Mouse (Mus musculus) brown adipose tissue, adult 24 weeks (tissue): Measurements from ENCODE around the gene Ap1ar. TPM values are rescaled to one million over a fixed set of nuclear protein-coding genes. Genes with fewer than 3 reads are reported as not detected.

Source experiments
- H3K27ac ChIP-seq: fragments of 200-500 bp; replicated peaks from 2 replicates; pipeline ENCODE4 v1.5.1; 2012; ENCODE audit warnings: low read depth, mild to moderate bottlenecking, low read length
- H3K4me1 ChIP-seq: fragments of 200-500 bp; 2 replicates; pipeline ENCODE4 v1.6.1; 2012; ENCODE audit warnings: low read length, mixed read lengths; ENCODE audit not compliant: control insufficient read depth, insufficient read depth, insufficient read length
- H3K4me3 ChIP-seq: fragments of 200-500 bp; 2 replicates; pipeline ENCODE4 v1.5.1; 2012; ENCODE audit warnings: low read depth, mild to moderate bottlenecking, low read length, moderate library complexity; ENCODE audit not compliant: insufficient read depth
- polyA plus RNA-seq: library from polyadenylated mRNA; stranded (reverse); fragments of >200 nt; gene quantifications from 2 replicates; pipeline ENCODE4 v1.2.4, GENCODE M21; 2012; ENCODE audit not compliant: missing spikeins, insufficient read depth, insufficient read length

The Ap1ar gene
- 13.1 and 25.0 TPM in 2 replicates for polyA plus RNA-seq

DNA sequence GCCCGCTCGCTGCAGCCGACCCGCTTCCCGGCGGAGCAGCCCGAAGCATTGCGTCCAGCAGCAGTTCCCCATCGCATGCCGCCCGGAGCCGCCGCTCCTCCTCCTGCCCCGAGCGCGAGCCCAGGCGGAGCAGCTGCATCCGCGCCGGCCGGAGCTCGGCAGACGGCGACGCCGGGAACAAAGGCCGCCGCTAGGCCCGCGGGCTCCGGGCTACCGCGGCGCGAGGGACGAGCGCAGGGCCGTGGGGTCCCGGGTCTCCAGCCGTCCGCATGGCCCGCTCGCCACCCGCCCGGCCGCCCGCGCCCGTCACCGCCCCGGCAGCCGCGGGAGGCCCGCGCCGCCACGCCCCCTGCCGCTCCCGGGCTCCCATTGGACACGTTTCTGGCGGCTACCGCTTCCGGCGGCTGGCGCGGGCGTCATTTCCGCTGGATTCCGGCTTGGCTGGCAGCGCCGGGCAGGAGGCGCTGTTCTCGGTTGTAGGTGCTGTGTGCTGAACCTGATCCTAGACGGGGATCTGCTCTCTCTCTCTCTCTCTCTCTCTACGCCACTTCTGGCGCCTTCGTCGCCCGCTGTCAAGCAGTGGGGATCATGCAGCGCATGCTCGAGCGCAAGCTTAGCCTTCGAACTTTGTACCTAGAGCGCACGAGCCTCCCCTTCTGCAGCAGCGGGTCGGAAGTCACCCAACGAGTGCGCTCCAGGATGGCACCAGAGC lies at the start of gene Ap1ar:
Ap1ar (minus strand) TSS at position 370 of the 712 bp plus-strand sequence.
- peak within 1 kb of the TSS; percentile 77 for H3K4me3 ChIP-seq
- H3K27ac ChIP-seq = peak within 1 kb of the TSS; percentile 61
- 0 out of 2 replicates have a peak, but pooled peaks cover 3% of the 10 kb centered on the region for H3K4me1 ChIP-seq

DNA sequence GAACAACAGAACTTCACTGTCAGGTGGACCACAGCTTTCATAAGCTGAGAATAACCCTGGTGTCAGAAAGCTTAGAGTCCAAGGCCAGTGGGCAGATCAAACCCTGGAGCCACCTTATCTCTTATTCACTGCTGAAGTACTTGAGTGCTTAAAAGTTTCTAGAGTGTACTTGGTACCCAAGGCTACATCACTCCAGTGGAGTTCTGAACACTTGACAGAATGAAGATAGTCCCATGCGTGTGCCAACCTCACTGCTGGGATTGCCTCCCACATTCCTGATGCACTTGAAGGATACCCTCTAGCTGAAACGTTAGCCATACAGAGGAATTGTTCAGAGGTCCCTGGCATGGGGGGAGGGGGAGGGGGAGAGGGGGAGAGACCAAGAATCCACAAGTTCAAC lies 44.4 kb upstream of the Ap1ar start:
- H3K27ac ChIP-seq = no peak overlapping the region
- no peak overlapping the region for H3K4me3 ChIP-seq
- H3K4me1 ChIP-seq = peaks cover 3% of the 10 kb centered on the region; the same call in 1 of the 2 replicates

DNA sequence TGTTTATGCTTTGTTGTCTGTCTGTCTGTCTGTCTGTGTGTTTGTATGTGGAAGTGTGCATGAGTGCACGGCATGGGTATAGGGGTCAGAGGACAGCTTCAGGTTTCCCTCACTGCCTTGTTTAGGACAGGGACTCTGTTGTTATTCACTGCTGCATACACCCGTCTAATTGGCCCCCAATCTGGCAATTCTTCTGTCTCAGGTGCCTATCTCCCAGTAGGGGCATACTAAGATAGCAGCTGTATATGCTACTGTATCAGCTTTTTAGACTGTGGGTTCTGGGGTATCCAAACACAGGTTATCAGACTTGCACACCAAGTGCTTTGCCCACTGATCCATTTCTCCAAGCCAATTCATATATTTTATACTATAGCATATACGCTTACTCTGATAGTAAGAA lies 42.6 kb upstream of the Ap1ar start:
- no peak overlapping the region for H3K4me3 ChIP-seq
- H3K4me1 ChIP-seq = peaks cover 3% of the 10 kb centered on the region; the same call in 1 of the 2 replicates
- no peak overlapping the region for H3K27ac ChIP-seq

DNA sequence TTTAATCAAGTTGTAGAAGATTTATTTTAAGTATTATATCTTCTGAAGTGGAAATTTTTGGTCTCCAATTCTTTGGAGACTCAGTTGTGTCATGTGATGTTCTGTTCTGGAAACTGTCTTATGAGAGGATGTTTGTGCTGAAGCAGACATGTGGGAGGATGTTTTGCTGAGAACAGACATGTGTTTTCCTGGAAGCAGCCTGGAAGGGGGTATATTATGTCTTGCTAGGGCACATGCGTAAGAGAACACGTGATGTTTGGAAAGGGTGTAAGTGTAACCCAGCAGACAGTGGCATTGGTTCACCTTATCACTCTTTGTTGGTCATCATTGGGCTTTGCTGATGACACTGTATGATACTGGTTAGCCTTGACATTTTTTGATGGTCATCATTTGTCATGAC lies 38.2 kb upstream of the Ap1ar start:
- Histone ChIP-seq H3K4me1 (no peaks in the 10 kb centered on the region; the same call in 1 of the 2 replicates), H3K27ac (no peak overlapping the region), H3K4me3 (no peak overlapping the region)

DNA sequence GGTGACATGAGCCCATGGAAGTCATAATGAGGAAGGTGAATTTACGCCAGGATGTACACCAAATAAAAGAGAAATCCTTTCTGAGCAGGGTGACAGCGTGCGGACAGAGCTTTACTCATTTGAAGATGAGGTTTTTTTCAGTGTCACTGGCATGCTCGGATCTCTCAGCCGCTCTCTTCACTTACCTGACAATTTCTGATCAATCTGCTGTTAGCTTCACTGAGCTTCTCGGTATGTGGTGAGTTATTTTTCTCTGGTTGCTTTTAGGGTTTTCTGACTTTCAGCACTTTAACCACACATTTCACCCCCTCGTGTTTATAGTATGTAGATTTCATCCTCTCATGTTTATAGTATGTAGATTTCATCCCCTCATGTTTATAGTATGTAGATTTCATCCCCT lies 37.7 kb upstream of the Ap1ar start:
- Histone ChIP-seq H3K4me1 (no peaks in the 10 kb centered on the region; the same call in 1 of the 2 replicates), H3K4me3 (no peak overlapping the region), H3K27ac (no peak overlapping the region)

DNA sequence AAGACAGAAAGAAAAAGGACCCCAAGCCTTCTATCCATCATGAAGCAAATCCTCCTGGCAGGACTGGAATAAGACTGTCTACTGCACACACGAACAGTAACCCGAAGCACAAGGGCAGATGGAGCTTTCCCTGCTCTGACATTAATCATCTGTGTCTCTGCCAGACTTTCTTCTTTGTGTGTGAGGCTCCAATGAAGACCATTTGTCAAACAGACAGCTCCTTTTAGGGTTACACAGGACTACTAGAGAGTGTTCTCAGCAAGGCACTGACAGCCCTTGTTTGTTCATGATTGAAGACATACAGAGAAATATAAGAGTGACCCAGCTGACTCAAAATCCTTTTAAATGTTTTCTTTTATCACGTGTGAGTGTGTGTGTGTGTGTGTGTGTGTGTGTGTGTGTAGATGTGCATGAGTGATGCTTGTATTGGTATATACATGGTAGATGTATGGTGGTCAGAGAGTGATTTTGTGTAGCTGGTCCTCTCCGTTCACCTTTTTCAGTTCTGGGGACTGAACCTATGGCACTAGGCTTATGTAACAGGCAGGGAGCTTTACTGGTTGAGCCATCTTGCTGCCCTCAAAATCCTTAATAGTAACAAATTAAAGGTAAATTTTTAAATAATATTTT lies 37.0 kb upstream of the Ap1ar start:
- no peak overlapping the region for H3K4me3 ChIP-seq
- H3K27ac ChIP-seq = no peak overlapping the region
- no peaks in the 10 kb centered on the region; the same call in 1 of the 2 replicates for H3K4me1 ChIP-seq

DNA sequence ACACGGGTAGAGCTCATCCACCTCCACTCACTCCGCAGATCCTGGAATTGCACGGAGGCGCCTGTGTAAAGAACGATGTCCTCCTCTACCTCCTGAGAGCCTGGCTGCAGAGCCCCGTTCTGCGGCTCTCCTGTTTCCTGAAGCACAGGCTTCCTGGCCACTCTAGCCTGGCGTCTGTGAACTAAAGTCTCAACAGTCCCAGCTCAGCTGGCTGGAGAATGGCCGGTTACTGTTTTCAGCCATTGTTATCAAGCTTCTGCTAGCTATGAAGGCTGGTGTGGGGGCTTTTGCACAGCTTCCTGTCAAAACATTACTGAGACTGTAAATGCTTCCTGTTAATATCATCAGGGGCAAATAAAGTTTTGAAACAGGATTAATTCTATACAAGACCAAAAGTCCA lies 34.3 kb upstream of the Ap1ar start:
- Histone ChIP-seq H3K4me1 (no peaks in the 10 kb centered on the region; the same call in 1 of the 2 replicates), H3K4me3 (no peak overlapping the region), H3K27ac (no peak overlapping the region; the same call in 1 of the 2 replicates)

DNA sequence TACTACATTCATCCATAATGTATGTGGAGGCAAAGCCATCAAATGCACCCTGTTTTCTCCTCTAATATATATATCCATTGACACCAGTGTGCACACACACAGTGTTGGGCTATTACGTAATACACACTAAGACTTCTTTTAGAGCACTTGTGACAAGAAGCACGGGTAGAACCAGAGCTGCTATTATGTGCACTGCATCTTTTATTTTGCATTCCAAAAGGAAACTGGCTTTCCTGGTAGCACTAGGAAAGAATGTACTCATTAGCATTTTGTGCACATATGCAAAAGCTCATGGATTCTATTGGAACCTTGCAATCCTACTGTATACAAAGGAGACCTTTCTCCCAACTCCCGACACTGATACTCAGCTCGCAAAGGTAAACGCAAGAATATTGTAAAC lies 31.6 kb upstream of the Ap1ar start:
- H3K27ac ChIP-seq = no peak overlapping the region
- H3K4me1 ChIP-seq = no peaks in the 10 kb centered on the region; the same call in 1 of the 2 replicates
- no peak overlapping the region for H3K4me3 ChIP-seq

DNA sequence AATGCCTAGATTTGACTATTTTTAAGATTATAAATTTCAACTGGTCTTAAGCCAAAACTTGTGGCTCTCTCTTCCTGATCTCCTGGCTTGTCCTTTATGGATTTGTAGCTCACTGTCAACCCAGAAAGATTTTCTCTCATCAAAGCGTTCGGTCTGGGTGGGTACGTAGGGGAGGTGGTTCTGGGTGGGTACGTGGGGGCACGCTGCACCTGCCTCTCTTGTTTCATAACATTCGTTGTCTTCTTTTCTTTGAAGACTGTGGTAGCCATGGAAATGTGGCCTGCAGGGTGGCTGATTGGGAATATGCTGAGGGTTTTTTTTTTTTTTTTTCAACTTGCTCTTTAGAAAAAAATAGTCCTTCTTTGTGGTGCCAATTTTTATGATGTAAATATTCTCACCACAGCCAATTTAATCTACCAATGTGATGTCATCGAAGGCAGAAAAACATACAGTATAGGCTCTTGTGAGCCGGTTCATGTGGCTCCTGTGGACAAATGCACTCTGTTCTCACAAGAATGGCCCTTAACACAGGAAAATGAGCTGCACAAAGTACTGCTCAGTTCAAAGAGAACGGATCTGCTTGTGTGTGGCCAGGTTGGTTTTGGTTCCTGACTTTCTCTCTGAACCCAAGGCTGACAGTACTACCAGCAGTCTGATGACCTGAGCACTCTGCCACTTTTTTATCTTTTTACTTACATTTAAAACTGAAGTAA lies 30.9 kb upstream of the Ap1ar start:
- H3K4me3 ChIP-seq = no peak overlapping the region
- no peaks in the 10 kb centered on the region; the same call in 1 of the 2 replicates for H3K4me1 ChIP-seq
- no peak overlapping the region for H3K27ac ChIP-seq

DNA sequence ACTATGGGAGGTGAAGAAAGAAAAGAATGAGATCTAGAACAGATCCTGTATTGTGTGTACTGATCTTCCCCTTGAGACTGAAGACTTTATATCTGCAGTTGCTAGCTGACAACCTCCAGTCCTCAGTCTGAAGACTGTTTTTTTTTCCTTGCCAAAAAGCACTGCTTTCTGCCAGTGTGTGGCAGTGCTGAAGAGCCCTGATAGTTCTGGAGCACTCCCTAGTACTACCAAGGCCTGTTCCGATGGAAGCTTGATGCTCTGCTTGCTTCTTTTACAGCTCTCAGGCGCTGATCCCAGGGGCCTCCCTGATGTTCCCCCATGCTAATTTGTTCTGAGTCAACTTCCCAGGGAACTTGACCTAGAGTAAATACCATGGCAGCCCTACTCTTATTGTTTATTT lies 26.9 kb upstream of the Ap1ar start:
- no peak overlapping the region for H3K27ac ChIP-seq
- no peak overlapping the region for H3K4me3 ChIP-seq
- H3K4me1 ChIP-seq = no peaks in the 10 kb centered on the region

DNA sequence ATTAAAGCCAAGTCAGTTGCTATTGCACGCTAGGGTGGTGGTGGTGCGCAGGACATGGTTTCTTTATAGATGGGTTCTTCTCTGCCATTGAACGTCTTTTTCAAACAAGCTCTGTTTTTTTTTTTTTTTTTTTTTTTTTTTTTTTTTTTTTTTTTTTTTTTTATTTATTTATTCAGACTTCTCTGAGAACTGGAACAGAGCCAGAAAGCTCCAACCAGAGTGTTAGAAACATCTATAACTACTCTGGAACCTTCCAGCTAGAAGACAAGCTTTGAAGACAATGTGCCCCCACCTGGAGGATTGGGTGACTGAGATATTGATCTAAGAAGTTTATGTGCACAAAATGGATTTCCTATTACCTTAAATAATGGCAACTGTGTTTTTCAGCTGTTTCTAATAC lies 26.2 kb upstream of the Ap1ar start:
- no peaks in the 10 kb centered on the region for H3K4me1 ChIP-seq
- no peak overlapping the region for H3K27ac ChIP-seq
- H3K4me3 ChIP-seq = no peak overlapping the region

DNA sequence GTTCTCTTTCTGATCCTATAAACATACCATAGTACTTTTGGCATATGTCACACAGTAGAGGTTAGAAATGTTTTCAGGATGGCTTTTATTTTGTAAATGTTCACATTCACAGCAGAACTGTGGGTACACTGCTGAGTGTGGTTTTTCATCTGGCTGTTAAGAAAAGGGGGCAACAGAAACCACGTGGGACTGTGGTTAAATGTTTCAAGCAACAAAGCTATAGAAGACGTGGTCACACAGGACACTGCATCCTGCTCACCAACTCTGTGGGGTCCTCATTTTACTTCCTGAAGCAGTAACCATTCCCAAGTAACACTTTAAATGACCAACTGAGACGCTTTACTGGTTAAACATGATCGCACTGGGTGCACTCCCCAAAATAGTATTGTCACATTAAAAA lies 25.2 kb upstream of the Ap1ar start:
- Histone ChIP-seq H3K4me1 (no peaks in the 10 kb centered on the region), H3K27ac (no peak overlapping the region), H3K4me3 (no peak overlapping the region)

DNA sequence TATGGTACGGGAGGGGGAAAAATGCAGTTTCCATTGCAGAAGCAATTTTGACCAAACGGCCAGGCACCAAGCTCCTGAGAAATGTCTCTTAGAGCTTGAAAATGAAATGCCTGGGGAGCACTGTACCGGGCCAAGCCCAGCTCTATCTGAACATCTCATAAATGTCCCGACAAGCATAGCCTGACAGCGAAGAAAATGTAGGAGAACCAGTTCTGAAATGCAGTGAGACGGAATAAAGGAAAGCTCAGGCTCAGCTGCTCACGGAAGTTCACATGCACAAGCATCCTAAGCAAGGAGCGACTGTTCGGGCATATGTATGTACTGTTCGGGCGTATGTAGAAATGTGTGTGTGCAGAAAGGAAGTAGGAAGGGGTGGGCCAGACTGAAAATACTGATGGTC lies 24.0 kb upstream of the Ap1ar start:
- no peak overlapping the region for H3K27ac ChIP-seq
- H3K4me3 ChIP-seq = no peak overlapping the region
- H3K4me1 ChIP-seq = no peaks in the 10 kb centered on the region

DNA sequence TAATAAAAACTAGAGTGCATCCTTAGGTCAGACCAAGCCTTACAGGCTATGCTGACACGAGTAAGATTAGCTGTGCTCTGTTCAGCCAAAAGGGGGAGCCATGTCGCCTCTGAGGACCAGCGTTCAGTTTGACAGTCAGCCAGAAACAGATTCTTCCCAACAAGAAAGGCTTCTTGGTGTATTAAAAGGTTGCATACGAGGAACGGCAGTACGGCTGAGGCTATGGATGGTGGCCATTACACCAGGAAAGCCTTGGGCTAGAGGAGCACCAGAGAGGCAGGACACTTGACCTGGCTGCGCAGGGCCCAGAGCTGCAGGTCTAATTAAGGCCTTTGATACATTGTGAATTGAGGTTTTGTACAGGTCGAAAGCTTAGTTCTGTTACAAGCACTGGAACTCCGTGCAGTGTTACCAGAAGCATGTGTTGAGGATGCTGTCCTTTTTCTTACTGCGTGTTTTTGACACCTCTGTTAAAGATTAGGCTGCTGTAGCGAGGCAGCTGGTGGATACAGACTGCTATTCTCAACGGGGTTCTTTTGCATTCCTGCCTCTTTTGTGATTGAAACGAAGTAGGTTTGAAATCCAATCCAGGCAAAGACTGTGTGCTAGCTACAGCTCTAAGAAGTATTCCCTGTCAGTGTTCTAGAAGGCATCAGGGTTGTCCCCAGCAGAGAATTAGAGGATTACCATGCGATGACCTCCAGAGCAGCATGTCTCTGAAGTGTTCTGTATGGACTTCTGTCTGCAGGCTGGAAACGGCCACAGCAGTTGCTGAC lies 16.3 kb upstream of the Ap1ar start:
- Histone ChIP-seq H3K27ac (no peak overlapping the region), H3K4me1 (no peaks in the 10 kb centered on the region), H3K4me3 (no peak overlapping the region)

DNA sequence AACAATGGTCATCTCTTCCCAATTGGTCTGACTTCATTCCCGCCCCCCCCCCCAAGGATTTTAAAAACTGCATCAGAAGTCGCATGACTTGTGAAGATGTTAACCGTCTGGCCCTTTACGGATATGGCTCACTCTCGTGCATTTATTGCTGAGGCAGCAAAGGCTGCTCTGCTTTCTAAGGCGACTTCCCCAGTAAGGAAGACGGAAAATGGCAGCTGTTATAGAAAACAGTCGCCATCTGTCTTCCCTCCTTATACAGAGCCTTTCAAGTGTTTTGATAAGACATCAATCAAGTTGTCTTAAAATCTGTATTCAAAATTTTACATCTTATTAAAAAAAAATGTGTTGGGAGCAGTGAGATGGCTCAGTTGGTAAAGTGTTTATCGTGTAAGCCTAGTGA lies 15.4 kb upstream of the Ap1ar start:
- Histone ChIP-seq H3K27ac (no peak overlapping the region), H3K4me1 (no peaks in the 10 kb centered on the region), H3K4me3 (no peak overlapping the region)
